Mouse (Mus musculus) ovary, postnatal 14 days (tissue): ENCODE measurements around the gene Dapk3.
A peak's percentile ranks its signal among the peaks of the same experiment; 100 is the strongest.

Experiments
- DNase-seq: peaks from one replicate; pipeline ENCODE4 v3.0.0; 2022; ENCODE audit warnings: low spot score

Dapk3 gene

GRCm38 (mm10) chr10:81182336-81183333 lies at the start of gene Dapk3:
TSS of gene Dapk3 (plus strand) at chr10:81183005.
- peak; percentile 92 for DNase-seq

- peak; percentile 36 for DNase-seq
These were observed 48.6 kb upstream of the Dapk3 start for GRCm38 (mm10) chr10:81134181-81134587.

GRCm38 (mm10) chr10:81134966-81135681 lies 47.7 kb upstream of the Dapk3 start, which contains the start of gene Zbtb7a:
TSS of gene Zbtb7a (plus strand) at chr10:81135220.
- DNase-seq: no peak

GRCm38 (mm10) chr10:81135831-81136705 lies 46.7 kb upstream of the Dapk3 start:
- peak; percentile 75 for DNase-seq

- DNase-seq: peak; percentile 62
These were observed 46.0 kb upstream of the Dapk3 start for GRCm38 (mm10) chr10:81136706-81137231.

GRCm38 (mm10) chr10:81137252-81138130 lies 45.3 kb upstream of the Dapk3 start:
- DNase-seq: peak; percentile 100

GRCm38 (mm10) chr10:81138131-81138782 lies 44.5 kb upstream of the Dapk3 start:
- peak; percentile 24 for DNase-seq

GRCm38 (mm10) chr10:81138821-81139528 lies 43.8 kb upstream of the Dapk3 start:
- no peak for DNase-seq

- DNase-seq: no peak
These were observed 43.3 kb upstream of the Dapk3 start for GRCm38 (mm10) chr10:81139529-81139846.

GRCm38 (mm10) chr10:81140005-81140404 lies 42.8 kb upstream of the Dapk3 start:
- no peak for DNase-seq

GRCm38 (mm10) chr10:81140717-81141454 lies 41.9 kb upstream of the Dapk3 start:
- no peak for DNase-seq

GRCm38 (mm10) chr10:81141455-81142210 lies 41.2 kb upstream of the Dapk3 start:
- no peak for DNase-seq

GRCm38 (mm10) chr10:81142551-81142981 lies 40.2 kb upstream of the Dapk3 start:
- DNase-seq: no peak

- no peak for DNase-seq
These were observed 39.6 kb upstream of the Dapk3 start for GRCm38 (mm10) chr10:81143157-81143633.

- no peak for DNase-seq
These were observed 38.9 kb upstream of the Dapk3 start for GRCm38 (mm10) chr10:81143845-81144437.

GRCm38 (mm10) chr10:81144667-81145066 lies 38.1 kb upstream of the Dapk3 start:
- no peak for DNase-seq

- DNase-seq: no peak
These were observed 37.5 kb upstream of the Dapk3 start for GRCm38 (mm10) chr10:81145307-81145706.
